Mouse (Mus musculus) myocyte (in vitro differentiated cells): Measurements from ENCODE around the gene Mtcl1.
"Not testable (repeated sequence)": the region's sequence is repeated elsewhere in the genome, so short reads cannot be mapped to it uniquely, and the experiment has no call there.

Source experiments
- CEBPB ChIP-seq: IDR thresholded peaks from 2 replicates; pipeline ENCODE4 v1.6.1; 2011; ENCODE audit warnings: mild to moderate bottlenecking, moderate library complexity; ENCODE audit not compliant: poor library complexity, insufficient read depth, severe bottlenecking
- E2F4 ChIP-seq: IDR thresholded peaks from one replicate; pipeline ENCODE4 v1.6.1; 2011; ENCODE audit warnings: mild to moderate bottlenecking, control low read depth, moderate library complexity; ENCODE audit not compliant: insufficient read depth
- MYOD1 ChIP-seq, 3 experiments: IDR thresholded peaks; one replicate each; pipeline ENCODE4 v1.6.1; 2011; ENCODE audit warnings: control low read depth in 2 of 3, low read depth in 2 of 3, mild to moderate bottlenecking in 2 of 3, moderate library complexity in 1 of 3; ENCODE audit not compliant: insufficient read length in 2 of 3, control insufficient read depth in 1 of 3
- POLR2AphosphoS2 ChIP-seq: IDR thresholded peaks from one replicate; pipeline ENCODE4 v1.6.1; 2011; ENCODE audit warnings: low read depth, control low read depth; ENCODE audit not compliant: insufficient read length
- TCF12 ChIP-seq: IDR thresholded peaks from one replicate; pipeline ENCODE4 v1.6.1; 2011; ENCODE audit warnings: mild to moderate bottlenecking, control low read depth; ENCODE audit not compliant: poor library complexity, insufficient read depth, severe bottlenecking

- not testable (repeated sequence) for TF ChIP-seq CEBPB; POLR2AphosphoS2; MYOD1 (IDR thresholded peaks at IDR 0.05; ENCODE audit: control insufficient read depth in 1 of 3, insufficient read length in 2 of 3, low read depth in 2 of 3); E2F4; TCF12
Observed at GRCm38 (mm10) chr17:66424601-66425000, 24.9 kb downstream of the Mtcl1 start.
